Mouse (Mus musculus) MEL (cell line): ENCODE measurements around the gene Iqcf3. TPM values are rescaled to one million over a fixed set of nuclear protein-coding genes. Genes with fewer than 3 reads are reported as not detected.

Source experiments
- DNase-seq: peaks from one replicate; pipeline ENCODE4 v3.0.0; 2011; ENCODE audit warnings: low read depth, low spot score
- H3K27ac ChIP-seq: 2 replicates; pipeline ENCODE4 v1.5.1; 2012; ENCODE audit warnings: low read depth, mild to moderate bottlenecking, control low read depth, low read length, moderate library complexity; ENCODE audit not compliant: control insufficient read depth
- H3K27me3 ChIP-seq, 2 experiments: fragments of 150-350 bp in 1 of 2; sonication (generic) in 1 of 2; 2 replicates each; pipeline ENCODE4 v1.6.1; 2012; ENCODE audit warnings: low read length in 2 of 2, mild to moderate bottlenecking in 2 of 2, improper control_type of control experiment in 1 of 2, moderate library complexity in 1 of 2; ENCODE audit not compliant: insufficient read depth in 2 of 2, control insufficient read depth in 1 of 2
- H3K36me3 ChIP-seq, 2 experiments: 2 replicates each; pipeline ENCODE4 v1.6.1; 2012 to 2014; ENCODE audit warnings: low read length in 2 of 2, improper control_type of control experiment in 1 of 2, inconsistent platforms in 1 of 2, mild to moderate bottlenecking in 1 of 2; ENCODE audit not compliant: insufficient read depth in 2 of 2, control insufficient read depth in 1 of 2
- H3K4me1 ChIP-seq, 2 experiments: fragments of 150-350 bp in 1 of 2; sonication (generic) in 1 of 2; 2 replicates each; pipeline ENCODE4 v1.6.1; 2012; ENCODE audit warnings: low read length in 2 of 2, improper control_type of control experiment in 1 of 2, mild to moderate bottlenecking in 1 of 2; ENCODE audit not compliant: insufficient read depth in 2 of 2, control insufficient read depth in 1 of 2
- H3K4me3 ChIP-seq, 2 experiments: fragments of 150-350 bp in 1 of 2; sonication (generic) in 1 of 2; 2 replicates each; pipeline ENCODE4 v1.5.1; 2012; ENCODE audit warnings: low read depth in 2 of 2, low read length in 2 of 2, mild to moderate bottlenecking in 2 of 2, moderate library complexity in 2 of 2, control low read depth in 1 of 2, improper control_type of control experiment in 1 of 2; ENCODE audit not compliant: control insufficient read depth in 1 of 2, insufficient read depth in 1 of 2
- H3K79me2 ChIP-seq: 2 replicates; pipeline ENCODE4 v1.6.1; 2012; ENCODE audit warnings: mild to moderate bottlenecking, low read length, moderate library complexity; ENCODE audit not compliant: control insufficient read depth, poor library complexity, insufficient read depth
- H3K9ac ChIP-seq: 2 replicates; pipeline ENCODE4 v1.6.1; 2012; ENCODE audit warnings: low read depth, mild to moderate bottlenecking, control low read depth, low read length, moderate library complexity; ENCODE audit not compliant: control insufficient read depth, poor library complexity, severe bottlenecking
- H3K9me3 ChIP-seq: fragments of 150-350 bp; sonication (generic); replicated peaks from 2 replicates; pipeline ENCODE4 v1.6.1; 2012; ENCODE audit warnings: mild to moderate bottlenecking, low read length, improper control_type of control experiment, moderate library complexity; ENCODE audit not compliant: insufficient read depth
- BHLHE40 ChIP-seq: IDR thresholded peaks from 2 replicates; pipeline ENCODE4 v1.6.1; 2012; ENCODE audit warnings: low read depth, mild to moderate bottlenecking, inconsistent platforms, low read length, improper control_type of control experiment, borderline replicate concordance
- CHD1 ChIP-seq: IDR thresholded peaks from 2 replicates; pipeline ENCODE4 v1.6.1; 2012; ENCODE audit warnings: low read depth, mild to moderate bottlenecking, inconsistent platforms, low read length, improper control_type of control experiment
- CTCF ChIP-seq, 3 experiments: IDR thresholded peaks in 2 of 3; conservative IDR thresholded peaks in 1 of 3; 2 replicates each; pipeline ENCODE4 v1.5.1; 2011 to 2012; ENCODE audit warnings: low read length in 3 of 3, low read depth in 2 of 3, mild to moderate bottlenecking in 2 of 3, improper control_type of control experiment in 1 of 3, inconsistent platforms in 1 of 3, mixed read lengths in 1 of 3, moderate library complexity in 1 of 3; ENCODE audit not compliant: control insufficient read depth in 1 of 3, insufficient read depth in 1 of 3, poor library complexity in 1 of 3, severe bottlenecking in 1 of 3
- EP300 ChIP-seq, 2 experiments: IDR thresholded peaks; 2 replicates each; pipeline ENCODE4 v1.6.1; 2011; ENCODE audit warnings: improper control_type of control experiment in 2 of 2, low read length in 2 of 2, low read depth in 1 of 2, mild to moderate bottlenecking in 1 of 2
- ETS1 ChIP-seq: IDR thresholded peaks from 2 replicates; pipeline ENCODE4 v1.6.1; 2012; ENCODE audit warnings: low read depth, mild to moderate bottlenecking, inconsistent platforms, low read length, improper control_type of control experiment, moderate library complexity
- JUND ChIP-seq: IDR thresholded peaks from 2 replicates; pipeline ENCODE4 v1.6.1; 2011; ENCODE audit warnings: low read depth, mild to moderate bottlenecking, improper control_type of control experiment, low read length
- KAT2A ChIP-seq: conservative IDR thresholded peaks from 2 replicates; pipeline ENCODE4 v1.6.1; 2012; ENCODE audit warnings: low read depth, low read length, improper control_type of control experiment, inconsistent platforms
- MAFK ChIP-seq: IDR thresholded peaks from 2 replicates; pipeline ENCODE4 v1.6.1; 2011; ENCODE audit warnings: low read depth, mild to moderate bottlenecking, low read length, improper control_type of control experiment, borderline replicate concordance
- MAZ ChIP-seq: IDR thresholded peaks from 2 replicates; pipeline ENCODE4 v1.6.1; 2012; ENCODE audit warnings: low read depth, mild to moderate bottlenecking, inconsistent platforms, low read length, improper control_type of control experiment
- MXI1 ChIP-seq: IDR thresholded peaks from 2 replicates; pipeline ENCODE4 v1.6.1; 2011; ENCODE audit warnings: mild to moderate bottlenecking, low read depth, low read length, improper control_type of control experiment
- MYB ChIP-seq: IDR thresholded peaks from 2 replicates; pipeline ENCODE4 v1.6.1; 2011; ENCODE audit warnings: mild to moderate bottlenecking, low read depth, low read length, improper control_type of control experiment
- NELFE ChIP-seq: IDR thresholded peaks from 2 replicates; pipeline ENCODE4 v1.6.1; 2011; ENCODE audit warnings: low read depth, low read length, improper control_type of control experiment
- POLR2AphosphoS2 ChIP-seq: IDR thresholded peaks from 2 replicates; pipeline ENCODE4 v1.6.1; 2011; ENCODE audit warnings: low read length, improper control_type of control experiment
- RAD21 ChIP-seq: IDR thresholded peaks from 2 replicates; pipeline ENCODE4 v1.6.1; 2011; ENCODE audit warnings: mild to moderate bottlenecking, low read depth, low read length, improper control_type of control experiment
- SMC3 ChIP-seq: IDR thresholded peaks from 2 replicates; pipeline ENCODE4 v1.6.1; 2011; ENCODE audit warnings: low read depth, low read length, improper control_type of control experiment
- TBP ChIP-seq: IDR thresholded peaks from 2 replicates; pipeline ENCODE4 v1.8.0; 2011; ENCODE audit warnings: low read depth, low read length, improper control_type of control experiment
- UBTF ChIP-seq: IDR thresholded peaks from 2 replicates; pipeline ENCODE4 v1.6.1; 2012; ENCODE audit warnings: low read depth, mild to moderate bottlenecking, inconsistent platforms, low read length, improper control_type of control experiment, moderate library complexity, borderline replicate concordance; ENCODE audit not compliant: insufficient read depth
- ZKSCAN1 ChIP-seq: IDR thresholded peaks from 2 replicates; pipeline ENCODE4 v1.6.1; 2012; ENCODE audit warnings: low read depth, mild to moderate bottlenecking, inconsistent platforms, low read length, improper control_type of control experiment, moderate library complexity
- ZMIZ1 ChIP-seq: IDR thresholded peaks from 2 replicates; pipeline ENCODE4 v1.6.1; 2012; ENCODE audit warnings: low read depth, mild to moderate bottlenecking, inconsistent platforms, low read length, improper control_type of control experiment, moderate library complexity
- polyA plus RNA-seq, 2 experiments: library from polyadenylated mRNA; stranded (reverse) in 1 of 2; unstranded in 1 of 2; fragments of >175 nt in 1 of 2; fragments of >200 nt in 1 of 2; gene quantifications; 2 replicates each; pipeline versions ENCODE4 v1.2.1 to v1.2.4; 2012; ENCODE audit warnings: low replicate concordance in 2 of 2, low read depth in 1 of 2; ENCODE audit not compliant: insufficient read length in 2 of 2, insufficient read depth in 1 of 2, missing spikeins in 1 of 2
- total RNA-seq: library from RNA; depleted of rRNA; stranded (reverse); fragments of 300-350 nt; gene quantifications from 2 replicates; pipeline ENCODE4 v1.2.3, GENCODE M21; 2012

Gene Iqcf3
- total and polyA plus RNA-seq, 3 experiments: not detected

- Histone ChIP-seq H3K27ac (no peak overlapping the region), H3K79me2 (no peaks in the 10 kb centered on the region), H3K27me3 (no peaks in the 10 kb centered on the region), H3K36me3 (no peaks in the 10 kb centered on the region; a peak in 1 of 4 replicates), H3K9me3 (no peaks in the 10 kb centered on the region), H3K9ac (no peak overlapping the region), H3K4me1 (peaks cover 0 to 8% of the 10 kb centered on the region in 2 experiments; a peak in 2 of 4 replicates), H3K4me3 (no peak overlapping the region)
- no peak for DNase-seq
- no peak for TF ChIP-seq CHD1
- TF ChIP-seq CTCF (IDR thresholded peaks at IDR 0.05 in 2 of 3, conservative IDR thresholded peaks at IDR 0.05 in 1 of 3; ENCODE audit: control insufficient read depth in 1 of 3, insufficient read depth in 1 of 3, low read depth in 2 of 3, low read length in 3 of 3, poor library complexity in 1 of 3, severe bottlenecking in 1 of 3): peak in 2 of 3 experiments; percentile 30 to 36; a peak in 4 of 6 replicates
Observed at GRCm38 (mm10) chr9:106469317-106469716, 92.1 kb downstream of the Iqcf3 start.

GRCm38 (mm10) chr9:106467746-106468145 lies 93.7 kb downstream of the Iqcf3 start:
- no peak overlapping the region for H3K9ac ChIP-seq
- no peak for TF ChIP-seq BHLHE40
- TF ChIP-seq ETS1: no peak
- TF ChIP-seq NELFE: no peak
- TF ChIP-seq SMC3: no peak
- no peak for TF ChIP-seq MAZ
- TF ChIP-seq JUND: no peak
- no peak for TF ChIP-seq KAT2A
- no peak for TF ChIP-seq POLR2AphosphoS2
- TF ChIP-seq UBTF: no peak
- no peak for TF ChIP-seq CTCF (IDR thresholded peaks at IDR 0.05 in 2 of 3, conservative IDR thresholded peaks at IDR 0.05 in 1 of 3; ENCODE audit: control insufficient read depth in 1 of 3, insufficient read depth in 1 of 3, low read depth in 2 of 3, low read length in 3 of 3, poor library complexity in 1 of 3, severe bottlenecking in 1 of 3)
- TF ChIP-seq MAFK: no peak
- no peak for TF ChIP-seq MXI1
- no peak for TF ChIP-seq ZKSCAN1
- TF ChIP-seq EP300 (IDR thresholded peaks at IDR 0.05; ENCODE audit: low read depth in 1 of 2, low read length in 2 of 2): no peak
- TF ChIP-seq MYB: no peak
- no peak for TF ChIP-seq TBP
- TF ChIP-seq ZMIZ1: no peak
- no peak for TF ChIP-seq CHD1
- TF ChIP-seq RAD21: no peak
- TF ChIP-seq, all 39 proteins: peak for 0
- H3K4me1 ChIP-seq: peaks cover 0 to 8% of the 10 kb centered on the region in 2 experiments; a peak in 2 of 4 replicates
- H3K36me3 ChIP-seq: no peaks in the 10 kb centered on the region; a peak in 1 of 4 replicates
- H3K27me3 ChIP-seq: no peaks in the 10 kb centered on the region
- H3K4me3 ChIP-seq: no peak overlapping the region
- H3K79me2 ChIP-seq: no peaks in the 10 kb centered on the region
- DNase-seq: no peak
- H3K27ac ChIP-seq: no peak overlapping the region
- no peaks in the 10 kb centered on the region for H3K9me3 ChIP-seq
